10 mouse cellular contexts compared by ENCODE assay signal in the genomic region with DNA sequence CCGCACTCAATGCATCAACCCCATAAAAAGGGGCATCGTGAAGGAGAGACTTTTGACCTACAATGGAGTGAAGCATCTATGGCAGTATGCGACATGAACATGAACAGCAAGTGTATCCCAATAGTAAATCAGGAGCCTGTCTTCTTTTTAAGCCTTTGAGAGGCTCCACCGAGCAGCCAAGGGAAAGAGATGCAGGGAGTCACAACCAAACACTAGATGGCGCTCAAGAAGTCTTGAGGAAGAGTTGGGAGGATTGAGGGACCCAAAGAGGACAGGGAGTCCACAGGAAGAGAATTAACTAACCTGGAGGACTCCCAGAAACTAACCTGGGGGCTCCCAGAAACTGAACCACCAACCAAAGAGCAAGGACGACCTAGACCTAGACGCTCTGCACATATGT. TPM values are rescaled to one million over a fixed set of nuclear protein-coding genes. Genes with fewer than 3 reads are reported as not detected.
DNase-seq lines count a peak whose midpoint lies in the region; TF ChIP-seq lines count a peak whose summit lies in the region.
"Had no signal": no experiment of that assay in that cellular context is flagged by ENCODE, and none has a peak within 500 bp of the region (broad histone marks: within the 10 kb centered on the region; RNA-seq: fewer than 3 reads in every experiment).

No protein-coding gene starts in this region.

- H3K4me3 ChIP-seq in cerebellum, adult 2 months (replicated peaks; ENCODE audit: insufficient read depth, low read depth, low read length) = no peak overlapping the region
- no peak overlapping the region for H3K4me3 ChIP-seq in left cerebral cortex, adult 2 months
- H3K4me3 ChIP-seq: heart, embryonic 15.5 days; midbrain, embryonic 12.5 days had no signal

- DNase-seq in cerebellum, adult 2 months = no peak
- DNase-seq in cerebellum, adult 9-11 months = no peak
- DNase-seq in left cerebral cortex, adult 2 months (ENCODE audit: extremely low spot score in 1 of 2, low spot score in 2 of 2) = no peak
- no peak for DNase-seq in left cerebral cortex, postnatal 14 days (ENCODE audit: low spot score in 2 of 2)
- DNase-seq in embryo, embryonic 10 days (ENCODE audit: low spot score) = peak; percentile 56
- peak; percentile 33 to 47 for DNase-seq in natural killer cell, adult 2 months (ENCODE audit: low spot score in 2 of 2)
- DNase-seq in testis, postnatal 14 days (ENCODE audit: low spot score) = no peak
- DNase-seq in cerebellum, adult 9-10 months = no peak

- WGBS in cerebellum, adult 2 months = 36% methylated on average over 7 of the region's 7 CpGs

- no peak overlapping the region for H3K27ac ChIP-seq in cerebellum, adult 2 months (ENCODE audit: insufficient read depth, low read length)
- no peak overlapping the region for H3K27ac ChIP-seq in left cerebral cortex, adult 2 months
- H3K27ac ChIP-seq: heart, embryonic 15.5 days; midbrain, embryonic 12.5 days had no signal

- TF ChIP-seq CTCF in cerebellum, adult 2 months (IDR thresholded peaks at IDR 0.05; ENCODE audit: borderline replicate concordance, insufficient read depth, low read depth, low read length) = peak; percentile 37; the same call in 1 of the 2 replicates
- TF ChIP-seq CTCF in left cerebral cortex, adult 2 months (IDR thresholded peaks at IDR 0.05) = peak; percentile 62

- H3K27me3 ChIP-seq in cerebellum, adult 2 months (ENCODE audit: control insufficient read depth, insufficient read depth, low read length) = no peaks in the 10 kb centered on the region
- H3K27me3 ChIP-seq: heart, embryonic 15.5 days; midbrain, embryonic 12.5 days had no signal

- TF ChIP-seq POLR2A in cerebellum, adult 2 months (IDR thresholded peaks at IDR 0.05; ENCODE audit: borderline replicate concordance, insufficient read depth, low read length) = no peak

- intact Hi-C loops in left cerebral cortex, adult 2 months (cut with DNase I) = no loop called here
- intact Hi-C loops in left cerebral cortex, postnatal 14 days (cut with DNase I) = loop anchor here (5.0 to 10.0 kb wide), 3 partner anchors 895 to 1932 kb away; no protein-coding TSS in a partner anchor

- H3K4me1 ChIP-seq in cerebellum, adult 2 months (ENCODE audit: control insufficient read depth, insufficient read depth, low read length) = no peaks in the 10 kb centered on the region

RNA-seq across cellular contexts. Expression of a gene that starts 20.7 kb away (rescaled TPM):
- 426 and 432 TPM in 2 replicates for polyA plus RNA-seq in cerebellum, adult 2 months (2012; rRNA removed)
- total RNA-seq in left cerebral cortex, adult 2 months (2021) = 100 to 1,000 TPM; 218 to 220 TPM
- 100 to 1,000 TPM; 252 to 259 TPM for total RNA-seq in left cerebral cortex, postnatal 14 days (2021)

RNA-seq across cellular contexts. Expression of a gene that starts 37.7 kb away (rescaled TPM):
- polyA plus RNA-seq in cerebellum, adult 2 months (2012; rRNA removed) = 42.3 and 45.0 TPM in 2 replicates
- 10 to 100 TPM; 61.7 to 67.7 TPM for total RNA-seq in left cerebral cortex, adult 2 months (2021)
- 10 to 100 TPM; 52.0 to 56.4 TPM for total RNA-seq in left cerebral cortex, postnatal 14 days (2021)

RNA-seq across cellular contexts. Expression of a gene that starts 46.5 kb away (rescaled TPM):
- 4.2 and 4.7 TPM in 2 replicates for polyA plus RNA-seq in cerebellum, adult 2 months (2012; rRNA removed)
- 1 to 10 TPM; 2.4 to 3.3 TPM for total RNA-seq in left cerebral cortex, adult 2 months (2021)
- total RNA-seq in left cerebral cortex, postnatal 14 days (2021) = 1 to 10 TPM; 1.4 to 1.8 TPM

RNA-seq across cellular contexts. Expression of a gene that starts 47.0 kb away (rescaled TPM):
- polyA plus RNA-seq in cerebellum, adult 2 months (2012; rRNA removed) = 30.1 and 34.0 TPM in 2 replicates
- total RNA-seq in left cerebral cortex, adult 2 months (2021) = 1 to 10 TPM; 1.1 to 2.6 TPM
- total RNA-seq in left cerebral cortex, postnatal 14 days (2021) = 1 to 10 TPM; 1.2 to 1.6 TPM

Comparison
In these comparisons a context has a peak if more than half of its experiments do, and no peak if none do; other contexts are left out.
1. DNase-seq: peak in embryo, embryonic 10 days (single experiment) and natural killer cell, adult 2 months (2 of 2); none in cerebellum, adult 2 months (0 of 2), cerebellum, adult 9-11 months (single experiment), left cerebral cortex, adult 2 months (0 of 2), left cerebral cortex, postnatal 14 days (0 of 2), testis, postnatal 14 days (single experiment) and cerebellum, adult 9-10 months (single experiment).